Mouse (Mus musculus): ENCODE data around the gene Grk5.

DNA sequence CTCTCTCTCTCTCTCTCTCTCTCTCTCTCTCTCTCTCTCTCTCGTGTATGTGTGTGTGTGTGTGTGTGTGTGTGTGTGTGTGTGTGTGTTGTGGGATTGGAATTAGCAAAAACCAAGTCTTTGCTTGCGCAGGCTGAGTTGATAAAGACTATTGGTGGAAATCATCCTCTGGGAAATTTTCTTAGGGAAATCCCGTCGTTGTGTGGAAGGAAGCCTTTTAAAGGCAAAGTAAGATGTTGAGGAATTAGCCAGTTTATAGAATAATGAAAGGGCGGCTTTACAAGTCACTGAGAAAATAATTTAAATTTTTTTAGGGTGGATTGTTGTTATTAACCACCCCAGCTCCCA lies 1.5 kb downstream of the Grk5 start:
- TF ChIP-seq CTCF (IDR thresholded peaks at IDR 0.05; ENCODE audit: low read depth) (no peak), EP300 (IDR thresholded peaks at IDR 0.05; ENCODE audit: low read depth) (no peak)

Measured in liver, embryonic 14.5 days (tissue).